Mouse (Mus musculus) CD8-positive naive resting alpha-beta T cell, adult 2 months (primary cell): ENCODE measurements around the gene Dock8.
A peak's percentile ranks its signal among the peaks of the same experiment; 100 is the strongest.

Experiments
- DNase-seq, 2 experiments: peaks; one replicate each; pipeline ENCODE4 v3.0.0; 2022; ENCODE audit warnings: low read depth in 2 of 2, low spot score in 2 of 2

Dock8 gene

DNA sequence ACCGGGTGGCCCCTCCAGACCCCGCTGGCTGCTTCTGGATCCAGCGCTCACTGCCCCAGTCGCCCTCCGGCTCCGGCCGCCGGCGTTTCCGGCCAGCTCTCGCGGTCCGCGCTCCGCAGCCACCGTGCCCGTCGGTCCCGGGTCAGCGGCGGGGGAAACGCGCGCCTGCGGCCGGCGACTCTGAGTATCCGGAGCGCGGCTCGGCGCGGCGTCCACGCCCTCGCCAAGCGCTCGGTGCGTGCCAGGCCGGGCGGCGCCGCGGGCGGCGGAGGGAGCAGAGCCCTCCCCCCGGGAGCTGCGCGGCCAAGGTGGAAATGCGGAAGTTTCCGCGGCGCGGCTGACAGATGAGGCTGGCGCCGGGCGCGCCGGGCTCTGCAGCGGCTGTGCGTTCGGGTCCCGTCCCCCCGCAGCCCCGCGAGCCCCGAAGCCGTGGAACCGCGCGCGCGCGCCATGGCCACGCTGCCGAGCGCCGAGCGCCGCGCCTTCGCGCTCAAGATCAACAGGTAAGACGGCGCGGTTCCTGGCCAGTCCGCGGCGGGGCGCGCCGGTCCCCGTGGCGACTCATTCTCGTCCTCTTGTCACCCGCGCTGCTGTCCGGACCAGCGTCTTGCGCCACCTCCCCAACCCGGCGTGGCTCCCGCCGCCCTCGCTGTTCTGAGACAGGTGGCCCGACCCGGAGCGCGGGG is at the start of gene Dock8:
Dock8 (plus strand) TSS at position 334 of the 686 bp plus-strand sequence.
- peak; percentile 47 to 48 for DNase-seq

- peak; percentile 31 to 70 for DNase-seq
These were observed 40.8 kb upstream of the Dock8 start for GRCm38 (mm10) chr19:24958531-24958930.

DNA sequence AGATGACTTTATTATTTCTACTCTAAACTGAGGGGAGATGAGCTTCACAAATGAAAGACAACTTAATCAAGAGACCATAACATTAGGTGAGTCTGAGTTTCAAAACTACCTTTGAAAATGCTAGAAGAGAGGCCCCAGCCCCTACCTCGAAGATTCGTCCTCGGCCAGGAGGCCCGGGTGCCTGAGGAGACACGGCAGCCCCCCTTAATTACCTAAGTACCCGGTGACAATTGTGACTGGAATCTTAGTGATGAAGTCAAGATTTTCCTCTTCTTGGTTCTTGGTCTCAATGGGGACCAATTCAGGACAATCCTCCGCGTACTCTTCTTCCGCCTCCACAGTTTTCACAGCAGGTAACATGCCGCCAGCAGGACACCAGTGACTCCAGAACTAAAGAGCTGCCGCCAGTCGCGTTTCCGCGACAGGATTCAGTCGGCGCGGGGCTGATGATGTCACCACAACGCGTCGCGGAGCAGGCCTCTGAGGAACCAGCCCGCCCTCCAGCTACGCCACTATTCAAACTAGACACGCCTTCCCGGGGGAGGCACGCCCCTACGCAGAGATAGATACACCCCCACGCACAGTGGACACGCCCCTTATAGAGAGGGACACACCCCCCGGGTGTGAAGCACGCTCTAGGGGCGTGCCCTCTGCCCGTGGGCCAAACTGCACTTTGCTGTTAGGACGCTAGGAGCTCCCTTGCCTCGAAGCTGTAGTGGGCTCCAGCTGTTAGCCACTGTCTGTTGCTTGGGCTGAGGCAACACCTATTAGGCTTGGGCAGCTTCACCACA is 38.0 kb upstream of the Dock8 start, which contains the start of gene Cbwd1:
Cbwd1 (minus strand) TSS at position 439 of the 791 bp plus-strand sequence.
- peak; percentile 98 to 99 for DNase-seq

DNA sequence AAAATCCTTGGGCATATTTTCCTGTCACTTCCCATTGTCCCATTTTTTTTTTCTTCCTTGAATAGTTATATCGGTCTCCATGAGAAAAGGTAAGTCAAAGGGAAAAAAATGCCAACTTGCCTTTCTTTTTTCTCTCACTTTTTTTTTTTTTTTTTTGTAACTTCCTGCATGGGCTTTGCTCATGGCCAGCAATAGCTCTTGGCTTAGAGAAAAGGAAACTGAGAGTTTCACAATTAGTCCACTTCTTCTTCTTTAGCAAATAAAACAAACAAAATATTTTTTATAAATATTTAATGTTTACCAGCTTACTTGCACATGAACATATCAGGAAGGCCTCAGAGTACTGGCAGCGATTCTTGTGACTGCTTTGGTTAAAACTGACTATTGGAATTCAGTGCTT is 33.1 kb upstream of the Dock8 start:
- no peak for DNase-seq

DNA sequence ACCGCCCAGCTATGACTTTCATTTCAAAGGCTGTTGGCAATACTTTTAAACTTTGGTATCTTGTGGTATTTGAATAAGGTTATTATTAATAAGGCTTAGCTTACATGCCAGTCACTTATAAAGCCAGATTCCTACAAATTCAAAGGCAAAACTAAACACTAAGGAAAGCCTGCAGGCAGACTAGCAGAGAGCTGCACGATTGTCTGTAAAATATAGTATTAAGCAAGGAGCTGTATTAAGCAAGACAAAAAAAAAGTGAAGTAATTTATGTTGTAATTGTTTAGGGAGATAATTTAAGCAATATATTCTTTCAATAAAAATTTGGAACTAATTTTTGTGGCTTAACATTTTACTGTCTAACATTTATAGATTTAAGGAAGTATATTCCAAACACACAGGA is 32.4 kb upstream of the Dock8 start:
- no peak for DNase-seq

- peak in 1 of 2 experiments; percentile 6 for DNase-seq
These were observed 28.0 kb upstream of the Dock8 start for GRCm38 (mm10) chr19:24971307-24971706.

GRCm38 (mm10) chr19:24972701-24973390 is 26.5 kb upstream of the Dock8 start:
- DNase-seq, result no peak

DNA sequence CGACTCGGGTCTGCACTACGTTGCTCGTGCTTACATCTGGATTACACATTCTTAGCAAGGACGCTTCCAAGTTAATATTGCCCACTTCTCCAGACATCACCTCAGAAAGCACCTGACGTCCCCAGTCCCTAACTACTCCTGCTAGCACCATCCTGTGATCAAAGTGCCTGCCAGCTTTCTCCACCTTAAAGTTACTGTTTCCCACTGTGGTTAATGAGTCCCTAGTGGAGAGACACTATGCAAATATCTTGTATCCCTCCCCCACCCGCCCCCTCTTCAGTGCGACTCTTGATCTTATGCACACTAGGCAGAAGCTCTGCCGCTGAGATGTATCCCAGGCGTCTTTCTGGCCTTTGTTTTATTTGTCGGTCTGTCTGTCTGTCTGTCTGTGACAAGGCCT is 21.3 kb upstream of the Dock8 start:
- DNase-seq, result no peak

DNA sequence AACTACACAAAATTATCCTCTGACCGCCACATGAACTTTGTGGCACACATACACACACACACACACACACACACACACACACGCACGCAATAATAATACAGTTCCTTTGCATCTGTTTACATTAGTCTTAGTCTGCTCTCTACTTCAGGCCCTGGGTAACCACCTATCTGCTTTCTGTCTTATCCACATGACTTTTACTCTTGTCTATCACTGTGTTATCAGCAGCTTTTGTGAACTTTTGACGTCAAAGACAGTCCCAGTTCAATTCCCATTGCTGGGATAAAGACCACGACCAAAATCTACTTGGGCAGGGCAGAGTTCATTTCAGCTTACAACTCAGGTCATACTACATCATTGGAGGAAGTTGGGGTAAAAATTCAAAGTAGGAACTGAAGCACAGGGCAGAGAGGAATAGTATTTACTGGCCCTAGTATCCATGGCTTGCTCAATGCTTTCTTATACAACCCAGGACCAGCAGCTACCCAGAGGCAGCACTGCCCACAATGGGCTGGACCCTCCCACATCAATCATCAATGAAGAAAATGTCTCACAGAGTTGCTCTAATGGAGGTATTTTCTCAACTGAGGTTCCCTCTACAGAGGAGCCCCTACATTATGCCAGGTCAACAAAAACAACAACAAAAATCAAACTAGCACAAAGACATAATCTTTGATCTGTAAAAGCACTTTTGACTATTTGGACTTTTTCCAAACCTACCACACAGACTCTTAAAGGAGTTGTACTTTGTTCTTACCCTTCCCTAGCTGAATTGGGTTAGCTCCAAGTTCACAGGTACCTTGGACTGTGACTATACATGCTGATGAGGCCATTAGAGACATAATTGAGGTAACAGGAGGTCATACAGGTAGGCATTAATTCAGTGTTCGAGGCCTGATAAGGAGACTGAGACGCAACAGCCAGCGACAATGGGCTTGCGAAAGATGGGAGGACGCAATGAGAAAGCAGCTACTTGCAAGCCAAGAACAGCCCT is 20.2 kb upstream of the Dock8 start:
- DNase-seq, result no peak

- DNase-seq, result no peak
These were observed 18.0 kb upstream of the Dock8 start for GRCm38 (mm10) chr19:24981294-24981693.

- DNase-seq, result no peak
These were observed 16.3 kb upstream of the Dock8 start for GRCm38 (mm10) chr19:24983050-24983449.

DNA sequence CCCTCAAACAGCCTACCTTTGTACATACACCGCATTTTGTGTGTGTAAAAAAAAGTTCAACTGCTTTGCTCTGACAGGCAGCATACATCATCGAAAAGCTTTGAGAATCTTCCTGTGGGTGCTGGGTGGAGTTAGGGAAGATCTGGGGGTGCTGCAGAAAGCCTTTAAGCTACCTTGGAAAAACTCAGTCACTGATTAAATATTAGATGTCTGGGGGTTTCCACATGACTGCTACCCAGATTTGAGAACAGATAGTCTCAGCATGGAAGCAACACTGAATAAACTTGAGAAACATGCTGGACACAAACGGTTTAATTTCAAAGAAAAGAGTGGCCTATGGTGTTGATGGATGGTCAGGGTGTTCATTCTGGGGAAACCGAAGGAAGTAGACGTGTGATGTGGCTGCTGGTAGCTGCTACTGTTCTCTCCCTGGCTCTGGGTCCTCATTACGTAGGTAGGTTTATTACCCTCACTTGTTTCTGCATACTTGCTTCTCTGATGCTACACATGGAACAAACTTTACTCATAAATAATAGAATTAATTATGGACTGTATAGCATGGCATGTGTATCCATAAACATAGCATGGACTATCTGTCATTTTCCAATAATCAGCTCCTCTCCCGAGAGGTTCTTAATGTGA is 15.4 kb upstream of the Dock8 start:
- DNase-seq, result no peak

GRCm38 (mm10) chr19:24985045-24985444 is 14.3 kb upstream of the Dock8 start:
- no peak for DNase-seq

DNA sequence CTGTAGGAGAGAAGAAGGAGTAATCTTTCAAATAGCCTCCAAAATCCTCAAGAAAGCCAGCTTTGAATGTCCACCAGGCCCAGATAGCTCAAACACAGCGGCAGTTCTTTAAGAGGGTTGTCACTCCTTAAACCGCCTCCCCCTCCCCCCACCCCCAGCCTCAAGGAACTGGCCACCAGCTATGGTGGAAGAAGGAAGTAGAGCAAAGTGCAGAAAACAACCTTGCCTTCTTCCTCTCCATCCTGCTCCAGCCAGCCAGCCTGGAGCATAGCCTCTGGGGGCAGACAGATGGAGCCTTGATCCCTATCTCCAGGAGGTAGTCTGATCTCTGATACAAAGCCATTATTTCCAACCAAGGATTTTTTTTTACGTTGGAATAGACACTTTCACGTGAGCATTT is 12.0 kb upstream of the Dock8 start:
- DNase-seq, result no peak

GRCm38 (mm10) chr19:24988831-24989230 is 10.5 kb upstream of the Dock8 start:
- DNase-seq, result no peak

DNA sequence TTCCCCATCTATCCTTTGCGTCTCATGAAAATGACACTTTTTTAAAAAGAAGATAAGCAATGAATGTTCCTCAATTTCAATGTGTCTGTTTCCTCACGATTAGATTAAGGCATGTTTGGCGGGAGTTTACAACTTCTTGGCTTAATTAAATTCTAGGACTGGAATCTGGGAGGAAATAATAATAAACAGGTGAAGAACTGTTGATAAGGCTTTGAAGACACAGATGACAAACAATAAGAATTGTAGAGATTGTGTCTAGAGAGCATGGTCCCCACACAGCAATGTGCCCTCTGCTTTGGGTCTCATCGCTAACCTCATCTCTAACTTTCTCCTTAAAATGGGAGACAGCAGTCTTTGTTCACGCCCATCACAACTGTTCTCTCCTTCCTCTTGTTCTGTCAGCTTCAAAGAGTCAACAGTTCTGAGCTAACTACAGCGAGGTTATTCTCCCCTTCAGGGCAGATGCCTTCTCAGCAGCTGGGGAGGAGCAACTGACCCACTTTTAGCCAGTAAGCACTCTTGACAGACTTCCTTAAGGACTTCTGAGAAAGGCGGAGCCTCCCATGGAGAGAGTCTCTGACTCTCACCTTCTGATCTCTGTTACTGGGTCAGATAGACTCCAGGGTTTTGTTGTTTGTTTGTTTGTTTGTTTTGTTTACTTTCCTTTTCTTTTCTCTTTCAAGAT is 9.1 kb upstream of the Dock8 start:
- no peak for DNase-seq

DNA sequence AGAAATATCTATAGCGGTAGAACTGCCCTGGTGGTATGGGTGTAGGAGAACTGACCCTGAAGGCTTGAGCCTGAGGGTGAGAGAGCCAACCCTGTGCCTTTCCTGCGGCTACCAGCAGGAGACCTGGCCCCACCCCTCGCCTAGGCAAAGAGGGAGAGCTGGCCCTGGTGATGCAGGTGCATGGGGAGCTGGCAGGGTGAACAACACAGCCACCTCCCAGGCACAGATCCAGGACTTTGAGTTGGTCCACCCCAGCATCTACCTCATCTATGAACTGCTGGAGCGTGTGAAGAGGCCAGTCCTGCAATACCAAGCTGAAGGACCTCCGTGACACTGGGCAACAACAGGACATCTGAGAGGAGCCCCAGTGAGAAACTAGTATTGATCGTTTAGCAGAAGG is 5.8 kb upstream of the Dock8 start:
- no peak for DNase-seq

DNA sequence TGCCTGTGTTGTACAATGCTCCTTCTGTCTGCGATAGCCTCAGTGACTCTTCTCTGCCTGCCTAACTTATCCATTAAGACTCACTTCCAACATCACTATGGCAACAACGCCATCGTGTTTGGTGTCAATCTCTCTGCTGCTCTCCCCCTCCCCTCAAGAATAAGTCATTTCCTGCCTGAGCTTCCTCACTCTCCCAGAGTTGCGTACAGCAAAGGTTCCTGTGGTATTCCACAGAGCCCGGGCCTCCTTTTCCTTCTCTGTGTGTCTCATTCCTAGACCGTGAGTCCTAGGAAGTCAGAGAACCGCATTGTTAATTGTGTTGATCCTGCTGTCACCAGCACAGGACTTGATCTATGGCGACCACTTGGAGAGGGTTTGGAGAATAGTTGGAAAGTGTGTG is 4.4 kb upstream of the Dock8 start:
- no peak for DNase-seq

- no peak for DNase-seq
These were observed 2.3 kb upstream of the Dock8 start for GRCm38 (mm10) chr19:24996815-24997704.
